ENCODE assay signal across 19 mouse cellular contexts in genomic region chr8:77634035-77634434, GRCm38 (mm10). TPM values are rescaled to one million over a fixed set of nuclear protein-coding genes. Genes with fewer than 3 reads are reported as not detected.
DNase-seq lines count a peak whose midpoint lies in the region; ATAC-seq and TF ChIP-seq lines count a peak whose summit lies in the region.
"Had no signal": no experiment of that assay in that cellular context is flagged by ENCODE, and none has a peak within 500 bp of the region (broad histone marks: within the 10 kb centered on the region; RNA-seq: fewer than 3 reads in every experiment).

No protein-coding gene starts in this region.

- ATAC-seq in intestine, embryonic 15.5 days = peak; percentile 47; the same call in 1 of the 2 replicates
- ATAC-seq in intestine, postnatal 0 days = no peak
- ATAC-seq in intestine, embryonic 16.5 days = 0 out of 2 replicates have a peak, but pooled peaks have one; percentile 65
- no peak for ATAC-seq in midbrain, embryonic 16.5 days
- ATAC-seq: forebrain, embryonic 15.5 days; hindbrain, postnatal 0 days had no signal

- DNase-seq in embryonic facial prominence, embryonic 10.5 days (ENCODE audit: low spot score) = no peak
- no peak for DNase-seq in right cerebral cortex, adult 2 months (ENCODE audit: low spot score in 2 of 2)
- DNase-seq in left cerebral cortex, postnatal 25 days (ENCODE audit: low spot score in 2 of 2) = no peak
- DNase-seq: adrenal gland, adult 8-10 months; cerebellum, adult 8-10 months; cerebellum, postnatal 14 days; gastrocnemius, postnatal 36 days; heart, adult 18-20 months; heart, postnatal 14 days had no signal

- H3K36me3 ChIP-seq in intestine, embryonic 15.5 days = no peaks in the 10 kb centered on the region
- no peaks in the 10 kb centered on the region for H3K36me3 ChIP-seq in intestine, postnatal 0 days (ENCODE audit: control insufficient read depth, insufficient read depth)
- H3K36me3 ChIP-seq in embryonic facial prominence, embryonic 10.5 days (replicated peaks) = no peaks in the 10 kb centered on the region
- no peaks in the 10 kb centered on the region for H3K36me3 ChIP-seq in intestine, embryonic 16.5 days (ENCODE audit: control insufficient read depth, insufficient read depth, low read length)
- H3K36me3 ChIP-seq in midbrain, embryonic 16.5 days (ENCODE audit: control insufficient read depth, insufficient read depth, low read length) = no peaks in the 10 kb centered on the region
- H3K36me3 ChIP-seq: forebrain, embryonic 15.5 days; heart, embryonic 15.5 days; hindbrain, embryonic 13.5 days had no signal

- H3K9ac ChIP-seq in intestine, embryonic 15.5 days = no peak overlapping the region
- no peak overlapping the region for H3K9ac ChIP-seq in intestine, postnatal 0 days (ENCODE audit: low read depth, low read length)
- H3K9ac ChIP-seq in intestine, embryonic 16.5 days (ENCODE audit: low read depth, low read length) = no peak overlapping the region
- H3K9ac ChIP-seq in midbrain, embryonic 16.5 days (ENCODE audit: low read depth, low read length) = no peak overlapping the region
- H3K9ac ChIP-seq: forebrain, embryonic 15.5 days; heart, embryonic 15.5 days; hindbrain, embryonic 13.5 days had no signal

- H3K4me2 ChIP-seq in intestine, embryonic 15.5 days (replicated peaks) = no peak overlapping the region
- no peak overlapping the region for H3K4me2 ChIP-seq in intestine, postnatal 0 days (replicated peaks; ENCODE audit: low read depth)
- no peak overlapping the region for H3K4me2 ChIP-seq in intestine, embryonic 16.5 days (ENCODE audit: low read depth, low read length)
- no peak overlapping the region for H3K4me2 ChIP-seq in midbrain, embryonic 16.5 days (ENCODE audit: low read length)
- H3K4me2 ChIP-seq: forebrain, embryonic 15.5 days; heart, embryonic 11.5 days; heart, embryonic 15.5 days; hindbrain, embryonic 13.5 days had no signal

- no peak overlapping the region for H3K27ac ChIP-seq in intestine, embryonic 15.5 days
- no peak overlapping the region for H3K27ac ChIP-seq in intestine, postnatal 0 days (ENCODE audit: low read depth, low read length)
- H3K27ac ChIP-seq in embryonic facial prominence, embryonic 10.5 days (replicated peaks) = peak overlapping the region; percentile 61; the same call in 1 of the 2 replicates
- H3K27ac ChIP-seq in intestine, embryonic 16.5 days (ENCODE audit: low read length) = no peak overlapping the region
- no peak overlapping the region for H3K27ac ChIP-seq in midbrain, embryonic 16.5 days (ENCODE audit: low read length)
- H3K27ac ChIP-seq: forebrain, embryonic 15.5 days; heart, embryonic 15.5 days; hindbrain, embryonic 13.5 days; hindbrain, postnatal 0 days had no signal

- intact Hi-C loops in left cerebral cortex, postnatal 25 days (cut with DNase I) = loop anchor here (5.0 kb wide), 1 partner anchor 418 kb away; no protein-coding TSS in a partner anchor

- no peaks in the 10 kb centered on the region for H3K4me1 ChIP-seq in intestine, embryonic 15.5 days (replicated peaks)
- H3K4me1 ChIP-seq in intestine, postnatal 0 days (replicated peaks; ENCODE audit: control insufficient read depth, insufficient read depth, low read length) = no peaks in the 10 kb centered on the region
- peaks cover 33% of the 10 kb centered on the region for H3K4me1 ChIP-seq in embryonic facial prominence, embryonic 10.5 days
- H3K4me1 ChIP-seq in intestine, embryonic 16.5 days (ENCODE audit: control insufficient read depth, insufficient read depth, low read length) = no peaks in the 10 kb centered on the region
- no peaks in the 10 kb centered on the region for H3K4me1 ChIP-seq in midbrain, embryonic 16.5 days (ENCODE audit: control insufficient read depth, insufficient read depth, low read length)
- H3K4me1 ChIP-seq: forebrain, embryonic 15.5 days; hindbrain, embryonic 13.5 days had no signal

- H3K9me3 ChIP-seq in intestine, embryonic 15.5 days = no peaks in the 10 kb centered on the region
- H3K9me3 ChIP-seq in intestine, postnatal 0 days (ENCODE audit: control insufficient read depth) = no peaks in the 10 kb centered on the region
- no peaks in the 10 kb centered on the region for H3K9me3 ChIP-seq in embryonic facial prominence, embryonic 10.5 days
- H3K9me3 ChIP-seq in intestine, embryonic 16.5 days (ENCODE audit: control insufficient read depth, low read length) = no peaks in the 10 kb centered on the region
- H3K9me3 ChIP-seq in midbrain, embryonic 16.5 days (replicated peaks; ENCODE audit: control insufficient read depth, low read length, poor library complexity, severe bottlenecking) = no peaks in the 10 kb centered on the region
- H3K9me3 ChIP-seq: forebrain, embryonic 15.5 days; heart, embryonic 15.5 days; hindbrain, embryonic 13.5 days had no signal

- no peak for TF ChIP-seq CTCF in intestine, postnatal 0 days (IDR thresholded peaks at IDR 0.05; ENCODE audit: low read depth)

- WGBS in intestine, embryonic 15.5 days = 62% methylated on average over 5 of the region's 5 CpGs
- 37% methylated on average over 5 of the region's 5 CpGs for WGBS in intestine, postnatal 0 days
- WGBS in embryonic facial prominence, embryonic 10.5 days = 59% methylated on average over 5 of the region's 5 CpGs
- 64% methylated on average over 5 of the region's 5 CpGs for WGBS in intestine, embryonic 16.5 days
- WGBS in midbrain, embryonic 16.5 days = 80% methylated on average over 5 of the region's 5 CpGs

- H3K27me3 ChIP-seq in intestine, embryonic 15.5 days (replicated peaks) = no peaks in the 10 kb centered on the region
- H3K27me3 ChIP-seq in intestine, postnatal 0 days (replicated peaks; ENCODE audit: control insufficient read depth, insufficient read depth, low read length) = no peaks in the 10 kb centered on the region
- no peaks in the 10 kb centered on the region for H3K27me3 ChIP-seq in embryonic facial prominence, embryonic 10.5 days (replicated peaks; ENCODE audit: low read depth, poor library complexity, severe bottlenecking)
- H3K27me3 ChIP-seq in intestine, embryonic 16.5 days (replicated peaks; ENCODE audit: control insufficient read depth, insufficient read depth, low read length) = no peaks in the 10 kb centered on the region
- no peaks in the 10 kb centered on the region for H3K27me3 ChIP-seq in midbrain, embryonic 16.5 days (ENCODE audit: control insufficient read depth, insufficient read depth, low read depth, low read length)
- H3K27me3 ChIP-seq: CH12.LX; forebrain, embryonic 15.5 days; heart, embryonic 15.5 days; hindbrain, embryonic 13.5 days had no signal

- no peak overlapping the region for H3K4me3 ChIP-seq in intestine, embryonic 15.5 days (replicated peaks)
- no peak overlapping the region for H3K4me3 ChIP-seq in intestine, postnatal 0 days (ENCODE audit: low read depth, low read length)
- no peak overlapping the region for H3K4me3 ChIP-seq in embryonic facial prominence, embryonic 10.5 days
- no peak overlapping the region for H3K4me3 ChIP-seq in intestine, embryonic 16.5 days (ENCODE audit: low read length)
- no peak overlapping the region for H3K4me3 ChIP-seq in midbrain, embryonic 16.5 days (ENCODE audit: low read depth, low read length)
- H3K4me3 ChIP-seq: forebrain, embryonic 15.5 days; heart, embryonic 15.5 days; hindbrain, embryonic 13.5 days had no signal

RNA-seq across cellular contexts. Expression of gene Tmem184c, which starts 23.5 kb away (rescaled TPM):
- 21.2 and 27.9 TPM in 2 replicates for polyA plus RNA-seq in intestine, embryonic 15.5 days (2015; fragmentation: Nextera tagmentation; extraction: Ambion mirVana)
- 12.0 and 12.4 TPM in 2 replicates for polyA plus RNA-seq in intestine, postnatal 0 days (2015; fragmentation: Nextera tagmentation; extraction: Ambion mirVana)
- 44.6 and 48.8 TPM in 2 replicates for polyA plus RNA-seq in embryonic facial prominence, embryonic 10.5 days (2016; fragmentation: Nextera tagmentation; extraction: Ambion mirVana)
- 21.4 and 22.0 TPM in 2 replicates for polyA plus RNA-seq in intestine, embryonic 16.5 days (2015; fragmentation: Nextera tagmentation; extraction: Ambion mirVana)
- 71.1 and 71.8 TPM in 2 replicates for polyA plus RNA-seq in midbrain, embryonic 16.5 days (2015; fragmentation: Nextera tagmentation; extraction: Ambion mirVana)
- total RNA-seq in left cerebral cortex, postnatal 25 days (2021) = 10 to 100 TPM; 59.8 to 62.3 TPM

Comparison
In these comparisons a context has a peak if more than half of its experiments do, and no peak if none do; other contexts are left out.
1. ATAC-seq: peak in intestine, embryonic 15.5 days (single experiment) and intestine, embryonic 16.5 days (single experiment); none in intestine, postnatal 0 days (single experiment) and midbrain, embryonic 16.5 days (single experiment).